Mouse (Mus musculus) gastrocnemius, postnatal 4 days (tissue): ENCODE measurements around the gene Sult1d1. TPM values are rescaled to one million over a fixed set of nuclear protein-coding genes. Genes with fewer than 3 reads are reported as not detected.
"Not testable (repeated sequence)": the region's sequence is repeated elsewhere in the genome, so short reads cannot be mapped to it uniquely, and the experiment has no call there.

Experiments
- DNase-seq, 2 experiments: peaks; one replicate each; pipeline ENCODE4 v3.0.0; 2021 to 2022; ENCODE audit warnings: low spot score in 2 of 2, mixed read lengths in 2 of 2
- long read RNA-seq, 2 experiments: library from polyadenylated mRNA; stranded (forward); transcript quantifications; one replicate each; pipeline ENCODE4 v2.0.0; 2021
- total RNA-seq, 2 experiments: library from RNA; stranded (reverse); gene quantifications; 2 replicates each; pipeline ENCODE4 v1.2.3; 2021

The Sult1d1 gene
- under 1 TPM in 1 of 2 experiments, not detected in 1; 0.23 TPM for total RNA-seq
- long read RNA-seq, experiment 1, result 0 reads
- long read RNA-seq, experiment 2, result 0 reads

GRCm38 (mm10) chr5:87568845-87569244, at the start of gene Sult1d1:
TSS of gene Sult1d1 (minus strand) at chr5:87569027.
- no peak for DNase-seq

- DNase-seq, result no peak
Observed at GRCm38 (mm10) chr5:87615128-87615390, 46.2 kb upstream of the Sult1d1 start.

GRCm38 (mm10) chr5:87614364-87615127, 45.7 kb upstream of the Sult1d1 start:
- no peak for DNase-seq

- DNase-seq, result no peak
Observed at GRCm38 (mm10) chr5:87601018-87601417, 32.2 kb upstream of the Sult1d1 start.

GRCm38 (mm10) chr5:87597891-87598290, 29.1 kb upstream of the Sult1d1 start:
- no peak for DNase-seq

DNA sequence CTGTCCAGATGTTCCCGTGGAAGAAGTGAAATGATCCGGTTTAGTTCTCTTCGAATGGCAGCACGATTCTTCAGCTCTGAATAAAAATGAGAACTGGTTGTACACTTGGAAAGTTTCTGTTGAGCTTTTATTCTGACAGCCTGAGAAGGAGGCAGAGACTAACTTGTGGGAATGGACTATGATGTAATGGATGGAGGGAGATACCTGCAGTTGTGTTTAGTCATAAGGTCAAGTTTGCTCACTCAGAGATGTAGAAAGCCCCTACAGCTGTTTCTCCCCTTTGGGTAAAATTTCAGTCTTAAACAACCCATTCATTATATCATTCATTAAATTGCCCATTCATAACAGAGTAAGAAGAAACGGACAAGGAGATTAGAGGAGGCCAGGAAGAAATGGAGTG, 22.7 kb upstream of the Sult1d1 start, which contains the start of gene Sult1e1:
TSS of gene Sult1e1 (minus strand) at position 101 of the 400 bp plus-strand sequence.
- no peak for DNase-seq

DNA sequence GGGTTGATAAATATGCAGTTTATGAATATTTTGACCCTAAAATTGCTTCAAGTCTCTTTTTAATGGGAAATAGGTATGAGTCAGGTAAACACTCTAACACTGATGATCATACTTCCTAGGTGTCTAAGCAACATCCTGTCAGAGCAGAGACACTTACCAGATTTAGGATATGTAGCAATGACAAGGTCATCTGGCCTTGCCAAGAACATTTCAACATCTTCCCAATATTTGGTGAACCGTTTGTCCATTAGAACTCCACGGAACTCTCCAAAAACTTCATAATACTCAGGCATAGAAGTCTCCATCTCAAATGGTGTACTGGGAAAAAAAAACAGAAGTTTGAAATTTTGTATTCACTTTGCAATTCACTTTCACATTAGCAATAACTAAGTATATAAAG, 21.1 kb upstream of the Sult1d1 start:
- DNase-seq, result no peak

DNA sequence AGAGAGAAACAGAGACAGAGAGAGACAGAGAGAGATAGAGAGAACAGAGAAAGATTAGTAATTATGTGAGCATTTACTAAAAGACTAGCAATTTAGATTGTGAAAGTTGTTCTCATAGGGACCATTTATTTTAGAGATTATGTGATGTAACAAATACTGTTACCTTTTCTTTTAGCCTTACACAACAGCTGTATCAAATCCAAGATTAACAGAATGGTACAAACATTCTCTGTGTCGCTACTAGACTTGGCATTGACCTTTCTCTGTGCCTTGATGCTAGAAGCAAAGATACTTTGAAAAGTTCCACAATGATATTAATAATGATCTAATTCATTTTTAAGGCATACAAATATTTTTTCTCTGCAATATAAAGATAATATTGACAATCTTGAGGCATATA, 11.6 kb upstream of the Sult1d1 start:
- DNase-seq, result no peak

- DNase-seq, result no peak
Observed at GRCm38 (mm10) chr5:87574174-87574573, 5.3 kb upstream of the Sult1d1 start.

DNA sequence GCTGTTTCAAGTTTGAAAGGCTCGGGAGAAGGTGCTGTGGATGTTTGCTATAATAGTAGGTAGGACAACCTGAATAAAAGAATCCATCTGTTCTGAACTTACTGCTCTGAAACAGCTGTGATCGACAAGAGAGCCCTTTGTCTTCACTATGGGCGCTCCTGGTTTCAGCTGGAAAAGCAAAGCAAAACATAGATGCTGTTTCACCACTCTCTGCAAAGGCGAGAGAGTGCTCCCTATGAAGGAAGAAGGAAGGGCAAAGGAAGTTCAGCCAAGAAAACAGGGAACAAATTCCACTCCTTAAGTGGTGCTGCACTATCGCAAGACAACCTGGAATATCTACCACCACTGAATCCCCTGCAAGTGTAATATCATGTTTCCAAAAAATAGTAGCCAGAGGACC, 4.7 kb upstream of the Sult1d1 start:
- DNase-seq, result no peak

DNA sequence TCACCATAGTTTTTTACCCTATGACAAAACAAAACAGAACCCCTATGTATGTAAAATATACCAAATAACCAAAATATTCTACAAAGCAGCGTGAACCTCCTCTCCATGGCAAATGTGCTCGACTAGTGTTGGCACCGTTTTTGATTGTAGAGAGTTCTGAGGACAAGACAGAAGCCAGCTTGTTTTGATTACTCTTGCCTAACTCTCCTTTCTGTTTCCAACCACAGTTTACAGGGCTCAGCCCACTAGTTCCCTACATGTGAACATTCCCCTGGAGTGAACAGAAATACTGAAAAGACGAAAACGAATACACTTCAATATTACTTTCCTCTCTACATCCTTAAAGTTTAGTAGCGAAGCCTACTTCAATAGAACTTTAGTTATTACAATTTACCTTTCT, 4.0 kb upstream of the Sult1d1 start:
- no peak for DNase-seq

GRCm38 (mm10) chr5:87567306-87567705, 1.5 kb downstream of the Sult1d1 start:
- no peak for DNase-seq

- DNase-seq, result no peak
Observed at GRCm38 (mm10) chr5:87562966-87563365, 5.9 kb downstream of the Sult1d1 start.

- DNase-seq, result no peak
Observed at GRCm38 (mm10) chr5:87562526-87562925, 6.3 kb downstream of the Sult1d1 start.

DNA sequence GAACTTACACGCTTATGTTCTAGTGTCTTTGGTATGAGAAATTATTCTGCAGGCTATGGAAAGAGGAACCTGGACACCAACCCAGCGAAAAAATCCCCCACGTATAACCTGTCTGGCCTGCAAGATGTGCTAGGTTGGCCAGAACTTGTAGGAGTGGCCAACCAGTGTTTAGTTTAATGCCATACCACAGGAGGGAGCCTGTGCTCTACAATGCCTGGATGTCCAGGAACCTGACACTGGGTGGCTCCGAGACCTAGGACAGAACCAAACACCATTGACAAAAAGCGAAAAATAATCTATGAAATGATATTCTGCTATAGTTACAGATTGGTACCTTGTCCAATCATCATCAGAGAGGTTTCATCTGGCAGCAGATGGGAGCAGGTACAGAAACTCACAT, 8.7 kb downstream of the Sult1d1 start:
- DNase-seq, result no peak

DNA sequence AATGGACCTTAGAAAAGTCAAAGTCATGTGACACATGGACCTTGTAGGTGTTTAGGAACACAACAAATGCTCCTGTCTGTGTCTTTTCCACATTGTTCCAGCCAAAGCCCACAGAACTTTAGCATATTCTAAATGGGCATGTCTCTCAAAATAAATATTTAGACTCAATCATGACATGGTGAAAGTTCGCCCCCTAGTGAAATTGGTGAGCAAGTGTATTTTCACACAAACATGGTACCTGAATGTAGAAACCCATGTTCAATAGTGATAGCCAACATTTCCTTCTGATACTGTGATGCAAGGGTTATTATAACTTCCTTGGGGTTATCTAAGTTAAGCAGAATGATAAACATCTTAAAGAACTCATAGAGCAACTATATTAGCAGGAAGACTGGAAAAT, 17.9 kb downstream of the Sult1d1 start:
- DNase-seq, result no peak

DNA sequence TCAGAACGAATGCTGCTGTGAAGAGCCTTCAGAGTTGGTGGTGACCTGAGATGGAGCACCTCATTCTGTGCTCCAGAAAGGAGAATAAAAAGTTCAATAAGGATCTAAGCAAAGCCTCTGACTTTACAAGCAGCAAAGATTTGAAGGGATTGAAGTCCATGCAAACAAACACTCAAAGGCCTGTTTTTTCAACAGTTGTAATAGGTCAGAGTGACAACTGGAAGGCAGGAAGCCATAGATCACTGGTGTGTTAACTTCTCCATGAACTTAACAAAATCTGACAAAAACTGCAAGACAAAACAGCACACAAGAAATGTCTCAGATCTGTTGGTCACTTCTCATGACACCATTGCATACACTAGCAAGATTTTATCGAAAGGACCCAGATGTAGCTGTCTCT, 30.7 kb downstream of the Sult1d1 start, which contains the start of gene Sult1b1:
TSS of gene Sult1b1 (minus strand) at position 85 of the 400 bp plus-strand sequence.
- no peak for DNase-seq

DNA sequence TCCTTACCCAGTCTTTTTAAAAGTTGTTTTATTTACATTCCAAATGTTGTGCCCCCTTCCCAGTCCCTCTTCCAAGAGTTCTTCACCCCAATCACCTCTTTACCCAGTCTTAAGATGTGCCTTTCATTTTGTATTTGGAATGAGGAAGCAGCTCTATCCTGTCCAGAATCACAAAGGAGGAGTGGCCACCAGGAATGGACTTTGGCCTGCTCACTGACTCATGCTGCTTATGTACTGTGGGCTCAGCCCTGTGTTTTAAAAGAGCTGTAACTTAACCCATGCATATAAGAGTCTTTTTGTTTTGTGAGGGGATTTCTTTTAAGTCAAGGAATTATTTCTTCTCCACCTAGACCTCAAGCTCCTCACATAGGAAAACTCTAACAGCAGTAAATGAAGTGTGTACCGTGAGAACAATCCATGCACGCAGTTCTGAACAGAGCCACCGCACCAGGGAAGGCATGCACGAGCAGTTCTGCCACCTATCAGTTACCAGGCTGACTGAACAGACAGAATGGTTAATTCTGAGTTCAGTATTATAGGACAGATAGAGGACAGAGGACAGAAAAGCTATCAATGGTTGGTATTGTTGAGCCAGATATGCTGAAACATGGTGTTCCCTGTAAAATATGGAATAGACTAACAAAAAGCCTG, 32.7 kb downstream of the Sult1d1 start:
- DNase-seq, result no peak

DNA sequence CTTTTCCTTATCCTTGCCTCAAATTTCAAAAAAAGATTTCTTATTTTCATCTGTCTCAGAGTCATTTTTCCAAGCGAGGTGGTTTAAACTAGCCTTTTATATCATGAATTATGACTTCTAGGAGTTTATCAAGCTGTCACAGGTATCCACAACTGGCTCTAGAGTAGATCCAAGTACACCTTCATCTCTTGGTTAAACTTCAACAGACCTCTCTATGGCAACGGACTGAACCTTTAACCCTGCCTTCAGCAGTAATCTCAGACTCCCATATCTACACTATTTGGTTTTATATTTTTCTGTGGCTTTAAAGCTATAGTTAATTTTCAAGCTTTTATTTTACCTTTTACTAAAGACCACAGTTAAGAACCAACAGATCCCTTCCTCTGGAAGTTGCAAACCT, 36.5 kb downstream of the Sult1d1 start:
- DNase-seq, result no peak

DNA sequence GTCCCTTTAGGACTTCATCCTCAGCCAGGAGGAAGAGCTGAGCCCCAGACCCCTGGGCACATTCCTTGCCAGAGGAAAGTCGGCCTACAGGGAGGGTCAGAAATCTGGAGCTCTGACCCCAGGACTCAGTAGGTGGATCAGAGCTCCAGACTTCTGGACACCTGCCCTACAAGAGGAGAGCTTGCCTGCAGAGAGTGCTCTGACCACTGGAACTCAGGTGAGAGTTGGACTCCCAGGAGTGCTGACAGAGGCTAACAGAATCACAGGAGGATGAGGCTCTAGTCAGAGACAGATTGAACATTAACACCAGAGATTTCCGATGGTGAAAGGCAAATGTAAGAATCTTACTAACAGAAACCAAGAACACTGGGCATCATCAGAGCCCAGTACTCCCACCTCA, 45.3 kb downstream of the Sult1d1 start:
- not testable (repeated sequence) for DNase-seq

DNA sequence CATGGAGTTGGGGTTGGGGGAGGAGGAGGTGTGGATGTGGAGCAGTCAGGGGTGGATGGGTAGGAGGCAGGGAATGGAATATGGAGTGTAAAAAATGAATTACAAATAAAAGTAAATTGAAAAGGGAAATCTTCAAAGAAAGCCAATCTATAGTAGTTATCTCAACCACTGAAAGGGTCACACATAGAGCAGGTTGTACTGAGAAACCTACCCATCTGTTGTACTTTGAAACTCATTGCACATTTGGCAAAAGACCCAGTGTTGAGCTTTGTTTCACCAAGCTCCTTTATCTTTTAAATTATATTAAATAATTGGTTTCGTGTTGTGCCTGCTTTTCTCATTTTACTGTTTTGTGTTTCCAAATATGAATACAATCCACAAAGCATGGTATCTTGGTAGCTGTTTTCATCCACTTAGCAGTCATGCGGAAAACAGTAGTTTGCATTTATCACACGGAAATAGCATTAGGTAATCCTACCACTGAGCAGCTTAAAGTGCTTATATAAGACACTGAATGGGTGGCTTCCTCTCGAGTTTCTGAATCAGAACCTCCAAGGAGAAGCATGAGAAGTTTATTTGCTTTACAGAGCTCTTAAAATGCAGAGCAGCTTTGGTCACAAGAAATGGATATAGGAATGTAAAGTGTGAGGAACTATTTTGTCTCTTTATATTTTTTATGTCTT, 62.9 kb downstream of the Sult1d1 start:
- DNase-seq, result no peak
